Mouse (Mus musculus) neural tube, embryonic 14.5 days (tissue): ENCODE data around the gene Sgce. TPM values are rescaled to one million over a fixed set of nuclear protein-coding genes. Genes with fewer than 3 reads are reported as not detected.
A peak's percentile ranks its signal among the peaks of the same experiment; 100 is the strongest.

ENCODE experiments used
- ATAC-seq: fragments of 200-750 bp; cut with Nextera tagmentation; 2 replicates; pipeline ENCODE4 v1.8.0; 2017; ENCODE audit warnings: low read depth, mild to moderate bottlenecking, moderate TSS enrichment, moderate library complexity
- H3K27ac ChIP-seq: fragments of 300-500 bp; sonication (generic); 2 replicates; pipeline ENCODE4 v1.5.1; 2014; ENCODE audit warnings: low read depth, mild to moderate bottlenecking, control low read depth, low read length, moderate library complexity, mixed read lengths
- H3K27me3 ChIP-seq: fragments of 300-500 bp; sonication (generic); 2 replicates; pipeline ENCODE4 v1.6.1; 2014; ENCODE audit warnings: low read length; ENCODE audit not compliant: control insufficient read depth, insufficient read depth
- H3K36me3 ChIP-seq: fragments of 300-500 bp; sonication (generic); 2 replicates; pipeline ENCODE4 v1.6.1; 2014; ENCODE audit warnings: low read length, mixed read lengths; ENCODE audit not compliant: control insufficient read depth, insufficient read depth
- H3K4me1 ChIP-seq: fragments of 300-500 bp; sonication (generic); 2 replicates; pipeline ENCODE4 v1.6.1; 2014; ENCODE audit warnings: low read length; ENCODE audit not compliant: control insufficient read depth, insufficient read depth
- H3K4me2 ChIP-seq: fragments of 300-500 bp; sonication (generic); 2 replicates; pipeline ENCODE4 v1.6.1; 2014; ENCODE audit warnings: mild to moderate bottlenecking, low read depth, low read length, control low read depth
- H3K4me3 ChIP-seq: fragments of 300-500 bp; sonication (generic); 2 replicates; pipeline ENCODE4 v1.5.1; 2014; ENCODE audit warnings: low read depth, low read length, control low read depth, mixed read lengths
- H3K9ac ChIP-seq: fragments of 300-500 bp; sonication (generic); replicated peaks from 2 replicates; pipeline ENCODE4 v1.6.1; 2014; ENCODE audit warnings: low read depth, mild to moderate bottlenecking, control low read depth, low read length, mixed read lengths
- H3K9me3 ChIP-seq: fragments of 300-500 bp; sonication (generic); 2 replicates; pipeline ENCODE4 v1.6.1; 2016; ENCODE audit warnings: low read length; ENCODE audit not compliant: control insufficient read depth
- WGBS: fragments of 180-500 bp; shearing (Covaris S2); extraction: QIAGEN DNeasy Blood & Tissue Kit; methylation state at CpG from one replicate; pipeline ENCODE4 v1.1.7; 2014; 5-methylcytosine and 5-hydroxymethylcytosine counted together
- polyA plus RNA-seq: library from polyadenylated mRNA; unstranded; fragments of >200 nt; fragmentation: Nextera tagmentation; extraction: Ambion mirVana; gene quantifications from 2 replicates; pipeline ENCODE4 v1.2.1, GENCODE M21; 2014

Sgce gene
- polyA plus RNA-seq, 1 experiment from 2014 or later = 46.0 TPM

GRCm38 (mm10) chr6:4747677-4748505 lies 884 bp upstream of the Sgce start:
- ATAC-seq = peak; percentile 36; the same call in 1 of the 2 replicates
- WGBS = 51% methylated on average over 71 of the region's 71 CpGs
- peak overlapping the region; percentile 62 for H3K4me2 ChIP-seq
- H3K36me3 ChIP-seq = no peaks in the 10 kb centered on the region
- no peaks in the 10 kb centered on the region for H3K4me1 ChIP-seq
- no peaks in the 10 kb centered on the region for H3K9me3 ChIP-seq
- H3K27me3 ChIP-seq = no peaks in the 10 kb centered on the region
- peak overlapping the region; percentile 51 for H3K4me3 ChIP-seq
- no peak overlapping the region for H3K27ac ChIP-seq
- H3K9ac ChIP-seq = peak overlapping the region; percentile 18; the same call in 1 of the 2 replicates

- Histone ChIP-seq H3K9ac (peak overlapping the region; percentile 71), H3K4me1 (no peaks in the 10 kb centered on the region), H3K9me3 (no peaks in the 10 kb centered on the region), H3K27ac (peak overlapping the region; percentile 81), H3K4me3 (peak overlapping the region; percentile 51), H3K27me3 (no peaks in the 10 kb centered on the region), H3K4me2 (peak overlapping the region; percentile 53), H3K36me3 (no peaks in the 10 kb centered on the region)
- 43% methylated on average over 20 of the region's 22 CpGs for WGBS
- no peak for ATAC-seq
These were observed 841 bp downstream of the Sgce start for GRCm38 (mm10) chr6:4746036-4746695.

- H3K9me3 ChIP-seq = no peaks in the 10 kb centered on the region
- H3K4me3 ChIP-seq = no peak overlapping the region
- 20% methylated on average over 6 of the region's 6 CpGs for WGBS
- ATAC-seq = no peak; the same call in 1 of the 2 replicates
- H3K36me3 ChIP-seq = no peaks in the 10 kb centered on the region
- no peak overlapping the region for H3K4me2 ChIP-seq
- H3K9ac ChIP-seq = no peak overlapping the region; the same call in 1 of the 2 replicates
- H3K4me1 ChIP-seq = peaks cover 23% of the 10 kb centered on the region; the same call in 1 of the 2 replicates
- no peak overlapping the region for H3K27ac ChIP-seq
- H3K27me3 ChIP-seq = no peaks in the 10 kb centered on the region
These were observed 6.5 kb downstream of the Sgce start for GRCm38 (mm10) chr6:4740511-4740910.

GRCm38 (mm10) chr6:4739522-4740355 lies 7.3 kb downstream of the Sgce start:
- H3K36me3 ChIP-seq = no peaks in the 10 kb centered on the region
- 5% methylated on average over 13 of the region's 13 CpGs for WGBS
- ATAC-seq = no peak
- H3K9ac ChIP-seq = no peak overlapping the region
- H3K9me3 ChIP-seq = no peaks in the 10 kb centered on the region
- no peak overlapping the region for H3K4me3 ChIP-seq
- no peak overlapping the region for H3K27ac ChIP-seq
- H3K4me2 ChIP-seq = peak overlapping the region; percentile 19; the same call in 1 of the 2 replicates
- no peaks in the 10 kb centered on the region for H3K27me3 ChIP-seq
- H3K4me1 ChIP-seq = peaks cover 23% of the 10 kb centered on the region; the same call in 1 of the 2 replicates

- 14% methylated on average over 2 of the region's 2 CpGs for WGBS
- ATAC-seq = no peak
- Histone ChIP-seq H3K4me2 (no peak overlapping the region), H3K9ac (no peak overlapping the region), H3K4me3 (no peak overlapping the region), H3K36me3 (no peaks in the 10 kb centered on the region), H3K4me1 (peaks cover 23% of the 10 kb centered on the region; the same call in 1 of the 2 replicates), H3K9me3 (no peaks in the 10 kb centered on the region), H3K27ac (no peak overlapping the region), H3K27me3 (no peaks in the 10 kb centered on the region)
These were observed 8.3 kb downstream of the Sgce start for GRCm38 (mm10) chr6:4738717-4739116.

- Histone ChIP-seq H3K27me3 (no peaks in the 10 kb centered on the region), H3K9ac (no peak overlapping the region), H3K27ac (no peak overlapping the region), H3K9me3 (no peaks in the 10 kb centered on the region), H3K36me3 (no peaks in the 10 kb centered on the region), H3K4me2 (no peak overlapping the region), H3K4me3 (no peak overlapping the region), H3K4me1 (peaks cover 23% of the 10 kb centered on the region; the same call in 1 of the 2 replicates)
- 19% methylated on average over 11 of the region's 11 CpGs for WGBS
- ATAC-seq = peak; percentile 36; the same call in 1 of the 2 replicates
These were observed 8.9 kb downstream of the Sgce start for GRCm38 (mm10) chr6:4738034-4738629.

- Histone ChIP-seq H3K4me2 (no peak overlapping the region), H3K4me1 (peaks cover 25% of the 10 kb centered on the region; the same call in 1 of the 2 replicates), H3K27ac (no peak overlapping the region), H3K9me3 (no peaks in the 10 kb centered on the region), H3K27me3 (no peaks in the 10 kb centered on the region), H3K9ac (no peak overlapping the region), H3K36me3 (no peaks in the 10 kb centered on the region), H3K4me3 (no peak overlapping the region)
- 89% methylated on average over 9 of the region's 9 CpGs for WGBS
- no peak for ATAC-seq
These were observed 10.6 kb downstream of the Sgce start for GRCm38 (mm10) chr6:4736372-4736771.

GRCm38 (mm10) chr6:4733208-4733607 lies 13.8 kb downstream of the Sgce start:
- Histone ChIP-seq H3K9me3 (no peaks in the 10 kb centered on the region), H3K36me3 (no peaks in the 10 kb centered on the region), H3K27ac (no peak overlapping the region), H3K4me3 (no peak overlapping the region), H3K4me1 (peaks cover 6% of the 10 kb centered on the region; the same call in 1 of the 2 replicates), H3K27me3 (no peaks in the 10 kb centered on the region), H3K9ac (no peak overlapping the region), H3K4me2 (no peak overlapping the region)
- WGBS = 75% methylated on average over 8 of the region's 8 CpGs
- peak; percentile 36; the same call in 1 of the 2 replicates for ATAC-seq
